Mouse (Mus musculus) common myeloid progenitor, adult 5-6 weeks (primary cell): ENCODE results near the gene Zfp758. TPM values are rescaled to one million over a fixed set of nuclear protein-coding genes. Genes with fewer than 3 reads are reported as not detected.
"Not testable (repeated sequence)": the region's sequence is repeated elsewhere in the genome, so short reads cannot be mapped to it uniquely, and the experiment has no call there.

ENCODE experiments used
- ATAC-seq: replicated peaks from 2 replicates; pipeline ENCODE4 v1.8.0; 2016; ENCODE audit warnings: low read depth, mild to moderate bottlenecking, moderate TSS enrichment, inconsistent platforms; ENCODE audit not compliant: poor library complexity, severe bottlenecking
- total RNA-seq: library from RNA; stranded (forward); fragments of 200-1000, 187-1606 nt; gene quantifications from 2 replicates; pipeline ENCODE4 v1.2.3, GENCODE M21; 2017

The Zfp758 gene
- total RNA-seq = 14.2 and 18.9 TPM in 2 replicates

- ATAC-seq = peak; percentile 98
These were observed at the start of gene Zfp758, which contains the start of gene Zfp944 for GRCm38 (mm10) chr17:22361101-22361781. Gene Zfp758, plus strand, starts transcription at chr17:22361453. Gene Zfp944, minus strand, starts transcription at chr17:22361400.

GRCm38 (mm10) chr17:22314219-22314618 is 47.0 kb upstream of the Zfp758 start:
- not testable (repeated sequence) for ATAC-seq

- ATAC-seq = peak; percentile 100
These were observed 46.5 kb upstream of the Zfp758 start, which contains the start of gene CT030661.1 for GRCm38 (mm10) chr17:22314730-22315226. Gene CT030661.1, minus strand, starts transcription at chr17:22314837.

- ATAC-seq = not testable (repeated sequence)
These were observed 46.0 kb upstream of the Zfp758 start for GRCm38 (mm10) chr17:22315247-22315646.

GRCm38 (mm10) chr17:22352794-22353193 is 8.5 kb upstream of the Zfp758 start:
- peak; percentile 99 for ATAC-seq

GRCm38 (mm10) chr17:22360572-22360971 is 681 bp upstream of the Zfp758 start:
- peak; percentile 58 for ATAC-seq

DNA sequence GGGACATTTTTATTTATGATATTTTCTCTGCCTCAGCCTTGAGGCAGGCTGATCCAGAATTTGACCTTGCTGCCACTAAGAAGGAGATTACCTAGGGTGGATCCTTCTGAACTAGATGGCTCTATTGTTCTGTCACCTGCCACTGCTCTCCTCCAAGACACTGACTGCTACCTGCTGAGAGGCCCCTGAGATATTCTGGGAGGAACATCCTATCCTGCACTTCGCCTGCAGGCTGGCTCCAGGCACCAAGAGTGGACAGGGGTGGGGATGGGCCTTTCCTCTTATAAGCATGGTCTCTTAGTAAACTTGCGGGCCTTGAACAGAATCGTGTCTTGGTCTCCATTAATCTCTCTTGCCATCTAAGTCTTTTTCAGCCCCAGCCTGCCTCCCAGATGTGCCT is 2.6 kb downstream of the Zfp758 start:
- no peak for ATAC-seq

- peak; percentile 98 for ATAC-seq
These were observed 49.5 kb downstream of the Zfp758 start for GRCm38 (mm10) chr17:22410756-22411155.

GRCm38 (mm10) chr17:22417510-22417909 is 56.3 kb downstream of the Zfp758 start:
- ATAC-seq = peak; percentile 99

- peak; percentile 89 for ATAC-seq
These were observed 62.8 kb downstream of the Zfp758 start, which contains the start of gene Zfp946 for GRCm38 (mm10) chr17:22423952-22424617. Gene Zfp946, plus strand, starts transcription at chr17:22424222.

GRCm38 (mm10) chr17:22424636-22425354 is 63.5 kb downstream of the Zfp758 start:
- 0 out of 2 replicates have a peak, but pooled peaks have one; percentile 12 for ATAC-seq

Other genes starting within 250 kb of the Zfp758 start
- gene Zfp947, start 195.3 kb upstream of the Zfp758 start, total RNA-seq = 4.6 and 7.2 TPM in 2 replicates
- gene Zfp994, start 135.8 kb upstream of the Zfp758 start, total RNA-seq = 7.4 and 9.5 TPM in 2 replicates
- gene CT030661.1, start 46.6 kb upstream of the Zfp758 start, total RNA-seq = 28.3 and 31.1 TPM in 2 replicates
- gene Zfp944, start 53 bp upstream of the Zfp758 start, total RNA-seq = 13.2 and 13.8 TPM in 2 replicates
- 5.8 and 7.8 TPM in 2 replicates for gene Zfp946, start 62.8 kb downstream of the Zfp758 start, total RNA-seq
- gene Vmn2r111, start 212.0 kb downstream of the Zfp758 start, total RNA-seq = not detected in 2 replicates
- not detected in 2 replicates for gene Vmn2r112, start 239.5 kb downstream of the Zfp758 start, total RNA-seq